28 mouse cellular contexts compared by ENCODE assay signal in the genomic region with DNA sequence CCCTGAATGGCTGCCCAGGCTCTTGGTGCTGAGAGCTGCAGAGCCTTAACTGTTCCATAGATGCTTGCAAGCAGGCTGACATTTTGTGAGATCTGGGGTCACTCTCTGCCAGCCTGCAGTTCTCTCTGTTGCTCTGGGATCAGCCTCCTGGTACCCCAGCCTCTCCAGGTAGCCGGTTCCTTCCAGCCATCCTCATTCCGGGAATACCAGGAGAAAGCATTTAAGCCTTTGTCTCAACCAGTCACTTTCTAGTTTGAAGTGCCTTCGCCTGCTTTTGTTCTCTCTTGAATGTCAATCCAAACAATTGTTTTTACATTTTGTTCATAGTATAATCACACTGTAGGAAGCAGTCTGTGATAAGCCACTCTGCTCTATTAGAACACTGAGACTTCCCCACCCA.
"Had no signal": no experiment of that assay in that cellular context is flagged by ENCODE, and none has a peak within 500 bp of the region (broad histone marks: within the 10 kb centered on the region; RNA-seq: fewer than 3 reads in every experiment).

No protein-coding gene starts in this region.

- H3K27ac ChIP-seq: gastrocnemius, adult 2 months; heart, adult 2 months; heart, embryonic 13.5 days; heart, embryonic 15.5 days; hindbrain, embryonic 13.5 days; hindbrain, embryonic 15.5 days; hindbrain, postnatal 0 days; kidney, embryonic 15.5 days; kidney, postnatal 0 days; limb, embryonic 13.5 days; limb, embryonic 15.5 days; liver, embryonic 12.5 days; liver, embryonic 14.5 days had no signal

- H3K36me3 ChIP-seq: heart, embryonic 13.5 days; heart, embryonic 15.5 days; hindbrain, embryonic 13.5 days; hindbrain, embryonic 15.5 days; kidney, embryonic 15.5 days; limb, embryonic 13.5 days; limb, embryonic 15.5 days; liver, embryonic 12.5 days had no signal

- H3K4me1 ChIP-seq: heart, embryonic 15.5 days; hindbrain, embryonic 13.5 days; hindbrain, embryonic 15.5 days; kidney, embryonic 15.5 days; limb, embryonic 15.5 days; liver, embryonic 12.5 days had no signal

- H3K9ac ChIP-seq: heart, embryonic 13.5 days; heart, embryonic 15.5 days; hindbrain, embryonic 13.5 days; hindbrain, embryonic 15.5 days; kidney, embryonic 15.5 days; limb, embryonic 13.5 days; limb, embryonic 15.5 days; liver, embryonic 12.5 days; liver, embryonic 14.5 days had no signal

- H3K9me3 ChIP-seq: heart, embryonic 13.5 days; heart, embryonic 15.5 days; hindbrain, embryonic 13.5 days; hindbrain, embryonic 15.5 days; kidney, embryonic 15.5 days; limb, embryonic 13.5 days; limb, embryonic 15.5 days; liver, embryonic 12.5 days had no signal

- DNase-seq: gastrocnemius, adult 2 months; gastrocnemius, postnatal 14 days; gastrocnemius, postnatal 36 days; heart, adult 11 months; heart, adult 2 months; heart, postnatal 14 days; heart, postnatal 36 days; kidney, adult 11 months; kidney, adult 2 months; kidney, adult 9 months; kidney, postnatal 14 days; kidney, postnatal 36 days; layer of hippocampus, adult 9-11 months; layer of hippocampus, postnatal 36 days; left cerebral cortex, postnatal 4 days had no signal

- ATAC-seq: hindbrain, postnatal 0 days; intestine, embryonic 16.5 days; liver, embryonic 12.5 days had no signal

- H3K4me3 ChIP-seq: gastrocnemius, adult 2 months; heart, adult 2 months; heart, embryonic 13.5 days; heart, embryonic 15.5 days; hindbrain, embryonic 13.5 days; hindbrain, embryonic 15.5 days; kidney, embryonic 15.5 days; limb, embryonic 13.5 days; limb, embryonic 15.5 days; liver, embryonic 12.5 days had no signal

- H3K4me2 ChIP-seq: heart, embryonic 11.5 days; heart, embryonic 13.5 days; heart, embryonic 15.5 days; hindbrain, embryonic 13.5 days; hindbrain, embryonic 15.5 days; kidney, embryonic 15.5 days; limb, embryonic 13.5 days; limb, embryonic 15.5 days; liver, embryonic 12.5 days had no signal

- H3K27me3 ChIP-seq: heart, embryonic 13.5 days; heart, embryonic 15.5 days; hindbrain, embryonic 13.5 days; hindbrain, embryonic 15.5 days; kidney, embryonic 15.5 days; limb, embryonic 13.5 days; limb, embryonic 15.5 days; liver, embryonic 12.5 days had no signal
